Mouse (Mus musculus) small intestine, adult 10 weeks (tissue): Measurements from ENCODE around the gene Acad10. TPM values are rescaled to one million over a fixed set of nuclear protein-coding genes. Genes with fewer than 3 reads are reported as not detected.

Experiments
- polyA plus RNA-seq: library from polyadenylated mRNA; stranded (reverse); fragments of 350-450 nt; fragmentation: Illumina TruSeq; extraction: RNeasy Lipid Tissue Mini Kit (QIAGEN cat#74804); gene quantifications from one replicate; pipeline ENCODE4 v1.2.3, GENCODE M21; 2014; ENCODE audit warnings: low replicate concordance

Gene Acad10
- polyA plus RNA-seq = 0.74 TPM

GRCm38 (mm10) chr5:121660059-121660896, at the start of gene Acad10, which contains the start of gene Brap:
Gene Acad10 (minus strand): TSS chr5:121660514.
Gene Brap (plus strand): TSS chr5:121660563.

DNA sequence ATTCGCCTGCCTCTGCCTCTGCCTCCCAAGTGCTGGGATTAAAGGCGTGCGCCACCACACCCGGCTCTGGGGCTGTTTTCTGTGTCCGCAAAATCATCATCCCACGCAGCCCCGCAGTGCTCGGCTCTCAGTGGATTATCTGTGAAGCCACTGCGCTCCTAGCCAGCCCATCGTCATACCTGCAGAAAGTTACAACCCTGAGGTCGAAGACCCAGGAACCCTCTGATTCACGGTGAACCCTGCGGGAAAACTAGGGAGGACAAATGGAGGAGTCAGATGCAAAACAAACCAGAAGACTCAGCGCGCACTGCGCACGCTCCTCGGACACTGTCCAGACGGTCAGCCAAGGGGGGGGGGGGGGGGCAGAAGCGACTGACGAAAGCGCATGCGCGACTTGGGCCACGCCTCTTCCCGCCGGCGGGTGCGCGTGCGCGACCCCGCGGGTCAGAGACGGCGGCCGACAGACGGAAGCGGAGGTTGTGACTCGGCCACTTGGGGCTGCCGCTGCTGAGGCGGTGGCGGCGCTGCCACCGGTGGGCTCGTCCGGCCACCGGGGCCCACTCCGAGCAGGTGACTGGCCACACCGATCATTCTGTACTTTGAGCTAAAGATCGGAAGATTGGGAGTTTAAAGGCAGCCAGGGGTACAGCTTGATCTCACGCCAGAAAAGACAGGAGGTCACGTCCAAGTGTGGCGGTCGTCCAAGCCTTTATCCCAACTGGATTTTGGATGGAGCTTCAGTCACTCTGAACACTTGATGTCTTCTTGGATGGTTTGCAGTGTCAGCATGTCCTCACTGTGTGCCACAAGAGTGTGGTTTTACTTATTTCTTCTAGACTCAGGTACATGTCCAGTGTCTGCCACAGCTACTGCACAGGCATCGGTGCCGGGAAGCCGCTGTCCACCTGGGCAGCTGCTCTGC, 41.5 kb downstream of the Acad10 start, which contains the start of gene Acad12:
Gene Acad12, minus strand, starts transcription at position 347 of the 922 bp plus-strand sequence.

DNA sequence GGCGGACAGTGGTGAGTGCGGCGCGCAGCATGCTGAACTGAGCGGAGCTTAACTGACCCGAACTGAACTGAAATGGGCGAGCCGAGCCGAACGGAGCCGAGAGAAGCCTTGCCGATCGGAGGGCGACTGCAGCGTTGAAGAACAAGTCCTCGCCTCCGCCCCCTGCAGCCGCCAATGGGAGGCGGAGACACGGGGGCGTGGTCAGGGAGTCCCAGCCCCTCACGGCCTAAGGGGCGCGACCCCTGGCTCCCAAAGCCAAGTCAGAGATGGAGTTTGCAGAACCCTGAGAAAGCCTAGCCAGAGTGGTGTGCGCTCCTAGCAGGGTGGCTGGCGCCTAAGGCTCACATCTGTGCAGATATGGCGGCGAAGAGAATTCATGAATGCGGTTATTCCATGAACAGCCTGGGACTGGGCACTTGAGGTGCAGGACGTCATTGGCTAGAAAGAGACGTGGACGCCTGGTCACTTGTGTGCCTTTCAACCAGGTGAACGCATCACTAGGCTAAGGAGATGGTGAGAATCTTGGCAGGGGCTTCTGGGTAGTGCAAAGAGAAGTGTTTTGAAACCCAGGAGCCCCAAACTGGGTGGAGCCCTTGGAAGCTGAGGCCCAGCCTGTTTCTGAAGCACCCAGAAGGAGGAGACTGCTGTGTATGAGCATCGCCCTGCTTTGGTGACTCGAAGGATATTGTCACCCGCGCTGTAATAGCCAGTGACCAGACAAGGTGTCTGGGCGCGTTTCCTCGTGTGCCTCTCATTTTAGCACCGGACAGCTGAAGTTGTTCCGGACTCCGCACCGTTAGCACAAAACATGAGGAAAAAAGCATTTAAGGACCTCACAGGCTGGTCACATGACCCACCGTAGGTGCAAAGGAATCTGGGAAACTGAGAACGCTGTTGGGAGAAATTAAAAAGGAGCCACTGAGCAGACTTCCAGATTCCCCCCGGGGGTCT, 66.6 kb downstream of the Acad10 start, which contains the start of gene Aldh2:
Gene Aldh2, minus strand, starts transcription at position 374 of the 951 bp plus-strand sequence.

Other genes with a start within 250 kb of the Acad10 start
- not detected for gene Tmem116, start 208.6 kb downstream of the Acad10 start, polyA plus RNA-seq
- gene Erp29, start 208.0 kb downstream of the Acad10 start, polyA plus RNA-seq = 6.2 TPM
- not detected for gene Adam1b, start 157.1 kb downstream of the Acad10 start, polyA plus RNA-seq
- 6.6 TPM for gene Adam1a, start 115.0 kb downstream of the Acad10 start, polyA plus RNA-seq
- gene Gm42878, start 115.0 kb downstream of the Acad10 start, polyA plus RNA-seq = not detected
- 93.5 TPM for gene Mapkapk5, start 114.6 kb downstream of the Acad10 start, polyA plus RNA-seq
- gene Aldh2, start 66.7 kb downstream of the Acad10 start, polyA plus RNA-seq = 3.2 TPM
- 4.4 TPM for gene Acad12, start 41.6 kb downstream of the Acad10 start, polyA plus RNA-seq
- 20.0 TPM for gene Brap, start within 50 bp of the Acad10 start, polyA plus RNA-seq
- 160 TPM for gene Atxn2, start 50.8 kb upstream of the Acad10 start, polyA plus RNA-seq
- gene Sh2b3, start 177.1 kb upstream of the Acad10 start, polyA plus RNA-seq = 13.2 TPM
- 0.59 TPM for gene Pheta1, start 188.5 kb upstream of the Acad10 start, polyA plus RNA-seq